Mouse (Mus musculus): Measurements from ENCODE around the gene Olfr1214. TPM values are rescaled to one million over a fixed set of nuclear protein-coding genes. Genes with fewer than 3 reads are reported as not detected.

Gene Olfr1214
- polyA plus RNA-seq, 1 experiment from 2014 or later = not detected

- TF ChIP-seq CTCF (IDR thresholded peaks at IDR 0.05; ENCODE audit: low read depth) (no peak), EP300 (IDR thresholded peaks at IDR 0.05; ENCODE audit: low read depth) (no peak)
- Histone ChIP-seq H3K4me3 (ENCODE audit: low read depth, low read length) (no peak within 1 kb of the TSS), H3K9ac (replicated peaks) (no peak within 1 kb of the TSS), H3K9me3 (ENCODE audit: low read length) (no peaks in the 10 kb centered on the region), H3K4me1 (ENCODE audit: insufficient read depth) (no peaks in the 10 kb centered on the region), H3K27ac (ENCODE audit: low read depth) (no peak within 1 kb of the TSS), H3K27me3 (ENCODE audit: insufficient read depth, low read length) (no peaks in the 10 kb centered on the region), H3K4me2 (ENCODE audit: low read depth, low read length) (no peak within 1 kb of the TSS), H3K36me3 (replicated peaks; ENCODE audit: insufficient read depth, low read length) (no peaks in the 10 kb centered on the region)
- no peak for DNase-seq
- WGBS (ENCODE audit: insufficient replicate concordance) = 86% methylated on average over 1 of the region's 1 CpGs
- ATAC-seq = no peak
Observed at GRCm38 (mm10) chr2:88938011-88938410, 54.4 kb downstream of the Olfr1214 start, which contains the start of gene Olfr1211. Gene Olfr1211 (minus strand): TSS chr2:88938111.

Other genes starting within 250 kb of the Olfr1214 start
- gene Olfr1198, start 241.3 kb downstream of the Olfr1214 start, polyA plus RNA-seq (2015; fragmentation: Nextera tagmentation; extraction: Ambion mirVana) = not detected in 2 replicates
- not detected in 2 replicates for gene Olfr1199, start 232.2 kb downstream of the Olfr1214 start, polyA plus RNA-seq (2015; fragmentation: Nextera tagmentation; extraction: Ambion mirVana)
- not detected in 2 replicates for gene Olfr1200, start 222.2 kb downstream of the Olfr1214 start, polyA plus RNA-seq (2015; fragmentation: Nextera tagmentation; extraction: Ambion mirVana)
- gene Olfr1201, start 199.6 kb downstream of the Olfr1214 start, polyA plus RNA-seq (2015; fragmentation: Nextera tagmentation; extraction: Ambion mirVana) = not detected in 2 replicates
- gene Olfr1202, start 178.2 kb downstream of the Olfr1214 start, polyA plus RNA-seq (2015; fragmentation: Nextera tagmentation; extraction: Ambion mirVana) = not detected in 2 replicates
- gene Olfr1205, start 162.9 kb downstream of the Olfr1214 start, polyA plus RNA-seq (2015; fragmentation: Nextera tagmentation; extraction: Ambion mirVana) = not detected in 2 replicates
- gene Olfr1204, start 143.4 kb downstream of the Olfr1214 start, polyA plus RNA-seq (2015; fragmentation: Nextera tagmentation; extraction: Ambion mirVana) = not detected in 2 replicates
- not detected in 2 replicates for gene Olfr1206, start 129.4 kb downstream of the Olfr1214 start, polyA plus RNA-seq (2015; fragmentation: Nextera tagmentation; extraction: Ambion mirVana)
- not detected in 2 replicates for gene Olfr1208, start 90.3 kb downstream of the Olfr1214 start, polyA plus RNA-seq (2015; fragmentation: Nextera tagmentation; extraction: Ambion mirVana)
- not detected in 2 replicates for gene Olfr1209, start 77.5 kb downstream of the Olfr1214 start, polyA plus RNA-seq (2015; fragmentation: Nextera tagmentation; extraction: Ambion mirVana)
- not detected in 2 replicates for gene Olfr1211, start 54.5 kb downstream of the Olfr1214 start, polyA plus RNA-seq (2015; fragmentation: Nextera tagmentation; extraction: Ambion mirVana)
- gene Olfr1212, start 38.7 kb downstream of the Olfr1214 start, polyA plus RNA-seq (2015; fragmentation: Nextera tagmentation; extraction: Ambion mirVana) = not detected in 2 replicates
- gene Gm13762, start 12.4 kb downstream of the Olfr1214 start, polyA plus RNA-seq (2015; fragmentation: Nextera tagmentation; extraction: Ambion mirVana) = not detected in 2 replicates
- not detected in 2 replicates for gene Olfr1215, start 14.3 kb upstream of the Olfr1214 start, polyA plus RNA-seq (2015; fragmentation: Nextera tagmentation; extraction: Ambion mirVana)
- gene Olfr1216, start 25.7 kb upstream of the Olfr1214 start, polyA plus RNA-seq (2015; fragmentation: Nextera tagmentation; extraction: Ambion mirVana) = not detected in 2 replicates
- gene Olfr1217, start 39.4 kb upstream of the Olfr1214 start, polyA plus RNA-seq (2015; fragmentation: Nextera tagmentation; extraction: Ambion mirVana) = not detected in 2 replicates
- not detected in 2 replicates for gene Olfr1218, start 68.5 kb upstream of the Olfr1214 start, polyA plus RNA-seq (2015; fragmentation: Nextera tagmentation; extraction: Ambion mirVana)
- gene Olfr1219, start 90.9 kb upstream of the Olfr1214 start, polyA plus RNA-seq (2015; fragmentation: Nextera tagmentation; extraction: Ambion mirVana) = not detected in 2 replicates
- not detected in 2 replicates for gene Olfr1220, start 114.2 kb upstream of the Olfr1214 start, polyA plus RNA-seq (2015; fragmentation: Nextera tagmentation; extraction: Ambion mirVana)
- not detected in 2 replicates for gene Olfr1221, start 124.6 kb upstream of the Olfr1214 start, polyA plus RNA-seq (2015; fragmentation: Nextera tagmentation; extraction: Ambion mirVana)
- gene Olfr1222, start 140.4 kb upstream of the Olfr1214 start, polyA plus RNA-seq (2015; fragmentation: Nextera tagmentation; extraction: Ambion mirVana) = not detected in 2 replicates
- not detected in 2 replicates for gene Olfr1223, start 158.9 kb upstream of the Olfr1214 start, polyA plus RNA-seq (2015; fragmentation: Nextera tagmentation; extraction: Ambion mirVana)
- gene Olfr1224-ps1, start 171.4 kb upstream of the Olfr1214 start, polyA plus RNA-seq (2015; fragmentation: Nextera tagmentation; extraction: Ambion mirVana) = not detected in 2 replicates
- gene Olfr1225, start 182.0 kb upstream of the Olfr1214 start, polyA plus RNA-seq (2015; fragmentation: Nextera tagmentation; extraction: Ambion mirVana) = not detected in 2 replicates
- not detected in 2 replicates for gene Olfr1226, start 207.4 kb upstream of the Olfr1214 start, polyA plus RNA-seq (2015; fragmentation: Nextera tagmentation; extraction: Ambion mirVana)

Data from liver, postnatal 0 days (tissue).